Mouse (Mus musculus) liver, embryonic 11.5 days (tissue): ENCODE results near the gene Tbrg1. TPM values are rescaled to one million over a fixed set of nuclear protein-coding genes. Genes with fewer than 3 reads are reported as not detected.
A peak's percentile ranks its signal among the peaks of the same experiment; 100 is the strongest.

ENCODE experiments used
- ATAC-seq: fragments of 200-750 bp; cut with Nextera tagmentation; replicated peaks from 2 replicates; pipeline ENCODE4 v1.8.0; 2017; ENCODE audit warnings: moderate number of reproducible peaks, mild to moderate bottlenecking, moderate TSS enrichment, moderate library complexity; ENCODE audit not compliant: low FRiP score
- DNase-seq: peaks from one replicate; pipeline ENCODE4 v3.0.0-alpha.2; 2017; ENCODE audit warnings: low spot score
- H3K27ac ChIP-seq: fragments of 300-500 bp; sonication (generic); 2 replicates; pipeline ENCODE4 v1.5.1; 2014; ENCODE audit warnings: mild to moderate bottlenecking, low read depth, low read length, control low read depth
- H3K27me3 ChIP-seq: fragments of 300-500 bp; sonication (generic); replicated peaks from 2 replicates; pipeline ENCODE4 v1.6.1; 2014; ENCODE audit warnings: low read length, mixed read lengths; ENCODE audit not compliant: control insufficient read depth, insufficient read depth
- H3K36me3 ChIP-seq: fragments of 300-500 bp; sonication (generic); 2 replicates; pipeline ENCODE4 v1.6.1; 2014; ENCODE audit warnings: mild to moderate bottlenecking, low read length, moderate library complexity, mixed read lengths; ENCODE audit not compliant: control insufficient read depth, insufficient read depth
- H3K4me1 ChIP-seq: fragments of 300-500 bp; sonication (generic); replicated peaks from 2 replicates; pipeline ENCODE4 v1.6.1; 2014; ENCODE audit warnings: low read length, mixed read lengths; ENCODE audit not compliant: control insufficient read depth, insufficient read depth
- H3K4me2 ChIP-seq: fragments of 300-500 bp; sonication (generic); 2 replicates; pipeline ENCODE4 v1.6.1; 2014; ENCODE audit warnings: mild to moderate bottlenecking, control low read depth, moderate library complexity
- H3K4me3 ChIP-seq: fragments of 300-500 bp; sonication (generic); 2 replicates; pipeline ENCODE4 v1.5.1; 2014; ENCODE audit warnings: low read depth, low read length, control low read depth
- H3K9ac ChIP-seq: fragments of 300-500 bp; sonication (generic); 2 replicates; pipeline ENCODE4 v1.6.1; 2014; ENCODE audit warnings: low read depth, low read length, control low read depth
- H3K9me3 ChIP-seq: fragments of 300-500 bp; sonication (generic); 2 replicates; pipeline ENCODE4 v1.6.1; 2016; ENCODE audit warnings: low read length, inconsistent platforms, mixed read lengths; ENCODE audit not compliant: control insufficient read depth
- WGBS: fragments of 180-500 bp; shearing (Covaris S2); extraction: QIAGEN DNeasy Blood & Tissue Kit; methylation state at CpG from one replicate; pipeline ENCODE4 v1.1.7; 2014; 5-methylcytosine and 5-hydroxymethylcytosine counted together
- polyA plus RNA-seq: library from polyadenylated mRNA; unstranded; fragments of >200 nt; fragmentation: Nextera tagmentation; extraction: Ambion mirVana; gene quantifications from 2 replicates; pipeline ENCODE4 v1.2.1, GENCODE M21; 2014

Gene Tbrg1
- polyA plus RNA-seq, 1 experiment from 2014 or later, result 127 TPM

DNA sequence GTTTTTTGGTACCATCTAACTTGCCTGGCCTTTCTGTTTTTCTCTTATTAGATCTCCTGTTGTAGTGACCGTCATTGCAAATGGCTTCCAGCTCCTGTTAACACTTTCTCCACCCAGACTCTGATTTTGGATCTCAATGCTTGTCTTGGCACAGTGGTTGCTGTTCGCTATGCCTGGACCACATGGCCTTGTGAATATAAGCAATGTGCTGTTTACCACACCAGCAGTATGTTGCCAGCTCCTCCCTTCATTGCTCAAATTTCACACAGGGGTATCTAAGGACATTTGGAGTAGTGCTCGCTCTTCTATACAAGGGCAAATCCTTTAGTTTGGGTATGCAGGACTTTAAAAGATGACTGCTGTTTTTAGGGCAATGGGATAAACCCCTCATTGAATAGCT, 10.9 kb downstream of the Tbrg1 start:
- H3K9me3 ChIP-seq, result no peaks in the 10 kb centered on the region
- H3K4me2 ChIP-seq, result no peak overlapping the region
- peaks cover 22% of the 10 kb centered on the region for H3K36me3 ChIP-seq
- H3K27ac ChIP-seq, result no peak overlapping the region
- H3K4me3 ChIP-seq, result no peak overlapping the region
- H3K27me3 ChIP-seq, result no peaks in the 10 kb centered on the region
- ATAC-seq, result no peak
- no peak overlapping the region for H3K9ac ChIP-seq
- 83% methylated on average over 3 of the region's 3 CpGs for WGBS
- DNase-seq, result no peak
- H3K4me1 ChIP-seq, result no peaks in the 10 kb centered on the region

GRCm38 (mm10) chr9:37638721-37639120, 18.4 kb downstream of the Tbrg1 start:
- Histone ChIP-seq H3K9me3 (no peaks in the 10 kb centered on the region), H3K27ac (no peak overlapping the region), H3K27me3 (no peaks in the 10 kb centered on the region), H3K9ac (no peak overlapping the region), H3K4me3 (no peak overlapping the region), H3K4me1 (no peaks in the 10 kb centered on the region), H3K4me2 (no peak overlapping the region), H3K36me3 (no peaks in the 10 kb centered on the region)
- ATAC-seq (no peak), DNase-seq (no peak)
- 81% methylated on average over 3 of the region's 3 CpGs for WGBS

DNA sequence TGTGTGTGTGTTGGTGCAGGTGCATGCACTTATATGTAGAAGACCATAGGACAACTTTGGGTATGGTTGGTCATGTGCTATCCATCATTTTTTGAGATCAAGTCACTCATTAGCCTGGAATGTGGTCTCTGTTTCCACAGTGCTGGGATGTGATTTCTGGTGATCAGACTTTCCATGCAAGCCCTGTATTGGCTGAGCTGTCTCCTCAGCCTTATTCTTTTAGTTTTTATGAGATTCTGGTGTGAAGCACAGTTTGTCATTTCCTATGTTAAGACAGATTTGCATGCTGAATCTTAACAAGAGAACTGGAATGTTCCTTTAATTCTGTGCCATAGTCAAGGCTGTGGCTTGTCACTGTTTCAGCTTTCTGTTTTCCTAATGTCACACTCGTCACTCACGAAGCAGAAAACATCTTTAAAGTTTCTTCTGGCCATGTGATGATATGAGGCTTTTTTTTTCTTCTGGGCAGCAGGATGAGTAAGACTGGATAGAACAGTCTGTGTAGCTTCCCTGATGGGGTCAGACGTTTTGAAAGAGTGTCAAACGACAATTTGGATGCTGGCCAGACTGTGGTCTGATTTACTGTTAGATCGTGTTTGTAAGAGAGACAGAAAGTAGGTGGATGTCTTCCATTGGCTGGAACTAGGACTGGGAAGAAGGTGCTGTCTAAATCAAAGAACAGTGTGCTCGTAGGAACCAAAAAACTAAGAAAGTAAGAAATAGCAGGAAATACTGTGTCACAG, 20.1 kb downstream of the Tbrg1 start:
- ATAC-seq (no peak), DNase-seq (no peak)
- Histone ChIP-seq H3K4me1 (no peaks in the 10 kb centered on the region), H3K27me3 (no peaks in the 10 kb centered on the region), H3K36me3 (no peaks in the 10 kb centered on the region), H3K9ac (no peak overlapping the region), H3K4me3 (no peak overlapping the region), H3K4me2 (no peak overlapping the region), H3K27ac (no peak overlapping the region), H3K9me3 (no peaks in the 10 kb centered on the region)
- WGBS, result 61% methylated on average over 6 of the region's 6 CpGs

GRCm38 (mm10) chr9:37636335-37636734, 20.8 kb downstream of the Tbrg1 start:
- Histone ChIP-seq H3K4me2 (no peak overlapping the region), H3K27me3 (no peaks in the 10 kb centered on the region), H3K4me3 (no peak overlapping the region), H3K27ac (no peak overlapping the region), H3K4me1 (no peaks in the 10 kb centered on the region), H3K9ac (no peak overlapping the region), H3K9me3 (no peaks in the 10 kb centered on the region), H3K36me3 (no peaks in the 10 kb centered on the region)
- WGBS, result 17% methylated on average over 7 of the region's 7 CpGs
- ATAC-seq, result peak; percentile 45; the same call in 1 of the 2 replicates
- DNase-seq, result peak; percentile 42

- Histone ChIP-seq H3K9me3 (no peaks in the 10 kb centered on the region), H3K4me1 (no peaks in the 10 kb centered on the region), H3K9ac (no peak overlapping the region), H3K4me2 (no peak overlapping the region), H3K27ac (no peak overlapping the region), H3K36me3 (no peaks in the 10 kb centered on the region), H3K4me3 (no peak overlapping the region), H3K27me3 (no peaks in the 10 kb centered on the region)
- DNase-seq (no peak), ATAC-seq (no peak)
- WGBS, result 87% methylated on average over 3 of the region's 3 CpGs
Measured at GRCm38 (mm10) chr9:37634269-37634668, 22.8 kb downstream of the Tbrg1 start.

DNA sequence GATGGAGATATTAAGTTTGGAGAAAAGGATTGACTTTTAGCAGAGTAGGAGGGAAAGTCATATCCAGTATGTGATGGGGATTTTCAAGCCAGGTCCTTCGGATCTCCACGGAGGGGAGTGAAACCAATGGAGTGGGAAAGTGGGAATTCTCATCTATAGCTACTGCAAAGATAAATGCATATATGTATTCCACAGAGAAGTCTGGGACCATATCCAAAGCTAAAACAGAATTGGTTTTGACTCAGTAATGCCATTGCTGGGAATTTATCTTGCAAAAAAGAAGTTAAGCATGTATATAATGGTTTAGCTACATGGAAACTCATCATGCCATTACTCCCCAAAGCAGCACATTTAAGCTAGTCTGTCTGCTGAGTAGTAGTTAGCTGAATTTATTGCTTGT, 24.8 kb downstream of the Tbrg1 start:
- Histone ChIP-seq H3K27me3 (no peaks in the 10 kb centered on the region), H3K36me3 (no peaks in the 10 kb centered on the region), H3K4me1 (no peaks in the 10 kb centered on the region), H3K4me3 (no peak overlapping the region), H3K9ac (no peak overlapping the region), H3K27ac (no peak overlapping the region), H3K9me3 (no peaks in the 10 kb centered on the region), H3K4me2 (no peak overlapping the region)
- WGBS, result 62% methylated on average over 2 of the region's 2 CpGs
- no peak for ATAC-seq
- no peak for DNase-seq

DNA sequence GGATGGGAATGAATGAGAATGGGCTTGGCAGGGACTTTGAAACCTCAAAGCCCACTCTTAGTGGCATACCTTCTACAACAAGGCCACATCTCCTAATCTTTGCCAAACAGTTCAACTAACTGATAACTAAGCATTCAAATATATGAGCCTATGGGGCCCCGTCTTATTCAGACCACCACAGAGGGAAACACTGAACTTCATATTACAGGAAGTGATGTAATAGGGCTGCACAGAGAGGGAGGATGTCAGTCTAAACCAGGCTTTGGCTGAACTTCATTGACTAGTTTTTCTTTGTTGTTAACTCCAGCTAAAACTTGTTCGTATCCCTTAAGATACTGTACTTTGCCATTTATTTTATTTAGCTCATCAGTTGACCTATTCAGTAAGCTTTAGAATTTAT, 27.2 kb downstream of the Tbrg1 start:
- Histone ChIP-seq H3K9me3 (no peaks in the 10 kb centered on the region), H3K4me3 (no peak overlapping the region), H3K27ac (no peak overlapping the region), H3K36me3 (no peaks in the 10 kb centered on the region), H3K9ac (no peak overlapping the region), H3K27me3 (no peaks in the 10 kb centered on the region), H3K4me2 (no peak overlapping the region), H3K4me1 (no peaks in the 10 kb centered on the region)
- no peak for ATAC-seq
- WGBS, result 78% methylated on average over 2 of the region's 2 CpGs
- no peak for DNase-seq

GRCm38 (mm10) chr9:37628581-37628980, 28.5 kb downstream of the Tbrg1 start:
- no peaks in the 10 kb centered on the region for H3K9me3 ChIP-seq
- no peak overlapping the region for H3K4me3 ChIP-seq
- ATAC-seq (no peak), DNase-seq (no peak)
- no peak overlapping the region for H3K9ac ChIP-seq
- no peaks in the 10 kb centered on the region for H3K4me1 ChIP-seq
- H3K36me3 ChIP-seq, result no peaks in the 10 kb centered on the region
- H3K27me3 ChIP-seq, result no peaks in the 10 kb centered on the region
- WGBS, result 79% methylated on average over 4 of the region's 4 CpGs
- H3K27ac ChIP-seq, result no peak overlapping the region
- no peak overlapping the region for H3K4me2 ChIP-seq

- DNase-seq, result no peak
- WGBS, result 97% methylated on average over 1 of the region's 1 CpGs
- no peaks in the 10 kb centered on the region for H3K36me3 ChIP-seq
- no peaks in the 10 kb centered on the region for H3K27me3 ChIP-seq
- no peak for ATAC-seq
- H3K9me3 ChIP-seq, result no peaks in the 10 kb centered on the region
- no peak overlapping the region for H3K9ac ChIP-seq
- no peak overlapping the region for H3K27ac ChIP-seq
- no peaks in the 10 kb centered on the region for H3K4me1 ChIP-seq
- H3K4me3 ChIP-seq, result no peak overlapping the region
- no peak overlapping the region for H3K4me2 ChIP-seq
Measured at GRCm38 (mm10) chr9:37627263-37627662, 29.8 kb downstream of the Tbrg1 start.
